Mouse (Mus musculus) layer of hippocampus, adult 18-20 months (tissue): ENCODE measurements around the gene Il12a. TPM values are rescaled to one million over a fixed set of nuclear protein-coding genes. Genes with fewer than 3 reads are reported as not detected.
"Not testable (repeated sequence)": the region's sequence is repeated elsewhere in the genome, so short reads cannot be mapped to it uniquely, and the experiment has no call there.

ENCODE experiments used
- DNase-seq, 2 experiments: peaks; one replicate each; pipeline ENCODE4 v3.0.0; 2022; ENCODE audit warnings: low spot score in 2 of 2
- total RNA-seq, 2 experiments: library from RNA; stranded (reverse); gene quantifications; 2 replicates each; pipeline ENCODE4 v1.2.3; 2021

Il12a gene
- total RNA-seq, 2 experiments from 2014 or later, result 0.76 to 1.0 TPM

- DNase-seq, result no peak
Observed at GRCm38 (mm10) chr3:68741955-68742354, 51.5 kb downstream of the Il12a start.

DNA sequence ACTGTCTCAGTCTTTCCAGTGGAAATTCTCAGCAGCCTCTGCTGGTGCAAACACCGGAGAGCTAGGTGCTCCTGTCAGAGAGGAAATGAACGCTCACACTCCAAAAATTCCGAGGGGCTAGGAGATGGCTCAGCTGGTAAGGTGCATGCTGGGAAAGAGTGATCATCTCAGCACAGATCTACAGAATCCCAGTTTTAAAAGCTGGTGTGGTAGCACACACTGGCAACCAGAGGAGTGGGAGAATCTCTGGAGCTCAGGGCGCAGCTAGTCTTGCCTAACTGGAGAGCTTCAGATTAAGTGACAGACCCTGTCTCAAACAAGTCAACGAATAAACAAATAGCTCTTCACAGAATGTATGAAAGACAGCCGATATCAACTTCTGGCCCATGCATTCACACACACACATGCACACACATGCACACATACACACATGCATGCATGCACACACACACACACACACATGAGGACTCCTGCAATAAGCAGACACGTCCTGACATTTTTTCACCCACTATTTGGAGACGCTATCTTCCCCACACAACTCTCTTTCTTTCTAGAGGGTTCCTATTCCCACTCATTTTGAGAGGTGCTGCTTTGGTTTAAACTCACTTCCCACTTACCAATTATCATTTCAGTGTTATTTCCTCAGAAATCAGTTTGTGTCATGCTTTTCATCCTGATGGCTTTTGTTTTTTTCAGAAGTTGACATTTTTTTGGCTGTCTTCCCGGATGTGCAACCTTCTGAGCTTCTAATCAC is 52.5 kb downstream of the Il12a start:
- DNase-seq, result peak in 1 of 2 experiments; percentile 63

DNA sequence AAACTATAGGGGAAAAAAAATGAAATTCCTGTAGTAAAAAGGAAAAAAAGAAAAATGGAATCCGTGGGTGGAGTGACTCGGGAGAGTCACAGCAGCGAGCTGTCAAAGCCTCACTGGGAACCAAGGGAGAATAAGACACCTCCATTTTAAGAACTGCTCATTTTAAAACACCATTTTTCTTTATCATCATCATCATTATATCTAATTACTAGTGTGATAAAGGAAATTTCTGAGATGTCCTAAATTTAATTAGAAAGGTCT is 53.0 kb downstream of the Il12a start:
- DNase-seq, result no peak

DNA sequence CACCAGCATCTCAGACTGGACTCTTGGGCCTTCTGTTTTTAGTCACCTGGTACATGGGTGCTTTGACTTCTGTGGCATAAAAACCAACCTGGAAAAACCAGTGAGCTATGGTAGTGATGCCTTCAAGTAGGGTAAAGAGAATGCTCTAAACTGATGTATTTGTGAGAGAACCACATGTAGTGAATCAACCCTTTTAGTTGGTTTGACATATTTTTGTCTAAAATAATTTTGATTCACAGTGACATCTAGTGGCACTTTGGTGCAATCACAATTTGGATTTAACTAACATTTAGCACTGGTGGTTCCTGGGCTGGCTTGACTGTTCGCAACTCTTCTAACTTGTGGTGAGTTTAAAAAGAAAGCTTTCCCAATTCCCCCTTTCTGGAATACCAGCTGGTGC is 53.7 kb downstream of the Il12a start:
- DNase-seq, result peak in 1 of 2 experiments; percentile 42

GRCm38 (mm10) chr3:68745033-68745432 is 54.6 kb downstream of the Il12a start:
- DNase-seq, result no peak

- DNase-seq, result not testable (repeated sequence)
Observed at GRCm38 (mm10) chr3:68746282-68746681, 55.8 kb downstream of the Il12a start.

Other genes starting within 250 kb of the Il12a start
- 1 to 10 TPM; 9.1 to 9.8 TPM for gene 1110032F04Rik, start 178.9 kb downstream of the Il12a start, total RNA-seq